Mouse (Mus musculus) E14TG2a.4 (cell line): ENCODE results near the gene Smap2.

Source experiments
- CTCF ChIP-seq: conservative IDR thresholded peaks from 2 replicates; pipeline ENCODE4 v1.5.1; 2014; ENCODE audit warnings: low read length
- NANOG ChIP-seq: IDR thresholded peaks from 2 replicates; pipeline ENCODE4 v1.6.1; 2014; ENCODE audit warnings: borderline replicate concordance, low read length, mixed read lengths
- POU5F1 ChIP-seq: IDR thresholded peaks from 2 replicates; pipeline ENCODE4 v1.6.1; 2014; ENCODE audit warnings: low read length, borderline replicate concordance

DNA sequence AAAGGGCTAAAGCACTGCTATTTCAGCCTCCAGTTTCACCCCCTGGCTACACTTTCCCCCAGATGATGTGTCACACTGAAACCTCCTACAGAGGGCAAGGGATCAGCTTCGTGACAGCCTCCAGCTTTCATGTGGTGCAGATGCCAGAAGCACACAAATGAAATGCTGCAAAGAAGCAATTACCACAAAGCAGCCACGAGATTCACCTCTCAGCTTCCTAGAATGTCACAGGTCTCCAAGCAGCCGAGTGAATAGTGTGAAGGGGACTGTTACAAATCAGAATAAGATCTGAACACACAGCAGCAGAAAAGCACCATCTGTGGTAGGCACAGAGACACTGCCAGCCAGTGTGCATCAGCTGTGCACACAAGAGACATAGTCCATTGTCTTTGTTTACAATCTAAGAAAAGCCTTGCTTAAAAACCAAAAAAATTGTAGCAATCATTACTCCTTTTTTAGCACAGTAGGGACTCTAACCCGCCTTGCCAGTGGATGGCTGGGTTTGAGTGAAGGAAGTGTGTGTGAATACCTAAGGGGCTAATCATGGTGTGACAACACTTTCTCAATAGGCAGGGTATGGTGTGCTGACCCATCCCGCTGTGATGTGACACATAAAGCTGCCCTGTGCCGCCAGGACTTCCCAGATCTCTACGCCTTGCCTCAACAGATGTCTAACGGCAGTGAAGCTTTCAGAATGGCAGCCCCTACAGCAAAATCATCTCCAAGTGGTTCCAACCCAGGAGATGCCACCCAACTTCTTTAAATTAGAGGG lies 14.5 kb downstream of the Smap2 start:
- no peak for TF ChIP-seq CTCF
- no peak for TF ChIP-seq POU5F1
- no peak for TF ChIP-seq NANOG
